Mouse (Mus musculus) adrenal gland, adult 2 months (tissue): ENCODE measurements around the gene Ctns. TPM values are rescaled to one million over a fixed set of nuclear protein-coding genes. Genes with fewer than 3 reads are reported as not detected.

Source experiments
- DNase-seq: peaks from one replicate; pipeline ENCODE4 v3.0.0; 2021
- polyA plus RNA-seq: library from polyadenylated mRNA; depleted of rRNA; stranded (reverse); fragments of >200 nt; gene quantifications from 2 replicates; pipeline ENCODE4 v1.2.3, GENCODE M21; 2012; rRNA removed
- total RNA-seq, 2 experiments: library from RNA; stranded (reverse); gene quantifications; 2 replicates each; pipeline ENCODE4 v1.2.3; 2021

The Ctns gene
- total and polyA plus RNA-seq, 3 experiments, result 12.5 to 18.3 (median 16.8) TPM

DNA sequence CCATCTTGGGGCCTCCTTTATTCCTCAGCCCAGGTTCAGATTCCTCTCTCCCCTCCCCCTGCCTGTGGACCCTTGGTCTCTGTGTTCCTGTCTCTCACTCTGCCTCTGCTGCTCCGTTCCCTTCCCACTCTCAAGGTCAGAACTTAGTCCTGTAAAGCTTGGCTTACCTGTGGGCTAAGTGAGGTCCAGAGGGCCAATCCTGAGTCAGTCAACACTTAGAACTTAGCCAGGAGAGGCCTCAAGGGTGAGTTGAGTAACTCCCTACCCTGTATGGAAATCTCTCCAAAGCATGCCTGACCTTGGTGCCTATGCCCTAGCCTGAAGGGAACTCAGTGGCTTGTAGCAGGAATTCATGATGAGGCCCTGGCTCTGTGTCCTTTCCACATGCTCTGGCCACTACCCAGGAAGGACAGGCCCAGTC, 54.6 kb downstream of the Ctns start:
- DNase-seq, result peak; percentile 35

- peak; percentile 94 for DNase-seq
Observed at GRCm38 (mm10) chr11:73137591-73138501, 61.0 kb downstream of the Ctns start, which contains the start of gene Haspin. Haspin (minus strand) TSS chr11:73138294.

- DNase-seq, result no peak
Observed at GRCm38 (mm10) chr11:73137116-73137515, 61.7 kb downstream of the Ctns start.

GRCm38 (mm10) chr11:73136587-73136986, 62.3 kb downstream of the Ctns start:
- DNase-seq, result no peak

DNA sequence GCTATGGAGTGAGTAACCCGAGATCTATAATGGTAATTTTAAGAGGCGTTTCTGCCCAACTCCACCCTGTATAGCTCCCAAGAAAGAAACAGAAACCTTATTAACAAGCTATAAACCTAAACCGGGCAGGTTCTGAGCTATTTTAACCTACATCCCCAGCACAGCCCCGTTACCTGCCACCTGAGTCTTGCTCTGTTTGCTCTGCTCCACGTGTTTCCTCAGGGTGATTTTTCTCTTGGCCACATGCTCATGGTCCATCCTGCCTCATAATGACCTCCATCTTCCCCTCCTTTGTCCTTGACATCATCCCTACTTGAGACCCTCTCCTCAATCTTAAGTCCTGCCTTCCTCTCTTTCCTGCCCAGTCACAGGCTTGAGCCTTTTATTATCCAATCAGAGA, 64.6 kb downstream of the Ctns start:
- no peak for DNase-seq

Other genes starting within 250 kb of the Ctns start
- 10 to 100 TPM in 1 of 2 experiments, 1 to 10 TPM in 1; 7.2 to 11.6 TPM for gene Atp2a3, start 237.9 kb downstream of the Ctns start, total RNA-seq
- 11.3 and 11.9 TPM in 2 replicates for gene Atp2a3, start 237.9 kb downstream of the Ctns start, polyA plus RNA-seq
- under 1 TPM; 0.40 to 0.55 TPM for gene P2rx1, start 199.9 kb downstream of the Ctns start, total RNA-seq
- gene P2rx1, start 199.9 kb downstream of the Ctns start, polyA plus RNA-seq, result 0.85 and 1.0 TPM in 2 replicates
- 1 to 10 TPM; 1.8 to 9.8 TPM for gene Camkk1, start 180.0 kb downstream of the Ctns start, total RNA-seq
- gene Camkk1, start 180.0 kb downstream of the Ctns start, polyA plus RNA-seq, result 2.2 and 3.2 TPM in 2 replicates
- gene Ncbp3, start 151.3 kb downstream of the Ctns start, total RNA-seq, result 1 to 10 TPM; 9.4 to 9.5 TPM
- 1.6 and 1.7 TPM in 2 replicates for gene Ncbp3, start 151.3 kb downstream of the Ctns start, polyA plus RNA-seq
- gene Itgae, start 108.5 kb downstream of the Ctns start, total RNA-seq, result under 1 TPM; 0.23 to 0.79 TPM
- gene Itgae, start 108.5 kb downstream of the Ctns start, polyA plus RNA-seq, result 0.39 and 0.54 TPM in 2 replicates
- under 1 TPM; 0.35 TPM for gene Haspin, start 60.7 kb downstream of the Ctns start, total RNA-seq
- 0.70 and 0.91 TPM in 2 replicates for gene Haspin, start 60.7 kb downstream of the Ctns start, polyA plus RNA-seq
- 10 to 100 TPM in 1 of 2 experiments, 1 to 10 TPM in 1; 4.4 to 10.9 TPM for gene P2rx5, start 38.6 kb downstream of the Ctns start, total RNA-seq
- gene P2rx5, start 38.6 kb downstream of the Ctns start, polyA plus RNA-seq, result 2.3 and 2.9 TPM in 2 replicates
- 10 to 100 TPM; 86.1 to 88.7 TPM for gene Emc6, start 22.0 kb downstream of the Ctns start, total RNA-seq
- gene Emc6, start 22.0 kb downstream of the Ctns start, polyA plus RNA-seq, result 91.0 and 117 TPM in 2 replicates
- gene Tax1bp3, start 22.0 kb downstream of the Ctns start, total RNA-seq, result 10 to 100 TPM; 71.0 to 87.8 TPM
- gene Tax1bp3, start 22.0 kb downstream of the Ctns start, polyA plus RNA-seq, result 71.0 and 77.0 TPM in 2 replicates
- 10 to 100 TPM in 1 of 2 experiments, 1 to 10 TPM in 1; 8.8 to 12.4 TPM for gene Shpk, start 418 bp upstream of the Ctns start, total RNA-seq
- gene Shpk, start 418 bp upstream of the Ctns start, polyA plus RNA-seq, result 10.0 and 10.9 TPM in 2 replicates
- under 1 TPM; 0.21 to 0.26 TPM for gene Trpv1, start 35.2 kb upstream of the Ctns start, total RNA-seq
- 0.62 and 1.0 TPM in 2 replicates for gene Trpv1, start 35.2 kb upstream of the Ctns start, polyA plus RNA-seq
- under 1 TPM; 0.12 to 0.14 TPM for gene Trpv3, start 68.3 kb upstream of the Ctns start, total RNA-seq
- gene Trpv3, start 68.3 kb upstream of the Ctns start, polyA plus RNA-seq, result 0.04 and 0.09 TPM in 2 replicates
- gene Aspa, start 130.6 kb upstream of the Ctns start, total RNA-seq, result 10 to 100 TPM; 12.9 to 27.6 TPM
- 0.48 and 0.59 TPM in 2 replicates for gene Aspa, start 130.6 kb upstream of the Ctns start, polyA plus RNA-seq
- gene Gm49340, start 130.7 kb upstream of the Ctns start, total RNA-seq, result not detected
- gene Gm49340, start 130.7 kb upstream of the Ctns start, polyA plus RNA-seq, result 0.04 TPM in 1 of 2 replicates, not detected in the other
- gene Spata22, start 130.7 kb upstream of the Ctns start, total RNA-seq, result 1 to 10 TPM; 1.1 to 1.5 TPM
- not detected in 2 replicates for gene Spata22, start 130.7 kb upstream of the Ctns start, polyA plus RNA-seq
- gene Olfr20, start 151.7 kb upstream of the Ctns start, total RNA-seq, result not detected
- 0.22 and 0.31 TPM in 2 replicates for gene Olfr20, start 151.7 kb upstream of the Ctns start, polyA plus RNA-seq
- gene Olfr376, start 172.2 kb upstream of the Ctns start, total RNA-seq, result not detected
- gene Olfr376, start 172.2 kb upstream of the Ctns start, polyA plus RNA-seq, result not detected in 2 replicates
- gene Olfr1, start 200.6 kb upstream of the Ctns start, total RNA-seq, result not detected
- not detected in 2 replicates for gene Olfr1, start 200.6 kb upstream of the Ctns start, polyA plus RNA-seq
- not detected for gene Olfr378, start 229.4 kb upstream of the Ctns start, total RNA-seq
- gene Olfr378, start 229.4 kb upstream of the Ctns start, polyA plus RNA-seq, result not detected in 2 replicates